Mouse (Mus musculus): ENCODE measurements around the gene Zmym4. TPM values are rescaled to one million over a fixed set of nuclear protein-coding genes. Genes with fewer than 3 reads are reported as not detected.
A peak's percentile ranks its signal among the peaks of the same experiment; 100 is the strongest.

Gene Zmym4
- polyA plus RNA-seq, 1 experiment from 2014 or later: 14.8 TPM

GRCm38 (mm10) chr4:126839873-126840272 is 128.1 kb downstream of the Zmym4 start:
- Histone ChIP-seq H3K4me1 (replicated peaks; ENCODE audit: insufficient read depth, low read length) (no peaks in the 10 kb centered on the region), H3K4me2 (ENCODE audit: low read length) (no peak overlapping the region), H3K27ac (no peak overlapping the region), H3K9me3 (replicated peaks; ENCODE audit: low read length) (no peaks in the 10 kb centered on the region), H3K27me3 (ENCODE audit: insufficient read depth, low read length) (no peaks in the 10 kb centered on the region), H3K9ac (ENCODE audit: low read depth, low read length) (no peak overlapping the region), H3K4me3 (replicated peaks; ENCODE audit: low read depth, low read length) (no peak overlapping the region), H3K36me3 (ENCODE audit: insufficient read depth, low read length) (peaks cover 24% of the 10 kb centered on the region)
- peak; percentile 91 for TF ChIP-seq CTCF (IDR thresholded peaks at IDR 0.05; ENCODE audit: low read depth)
- WGBS: 21% methylated on average over 7 of the region's 7 CpGs
- no peak; the same call in 1 of the 2 replicates for ATAC-seq (replicated peaks; ENCODE audit: low FRiP score, low read depth)
- peak; percentile 82 for DNase-seq (ENCODE audit: low spot score)

GRCm38 (mm10) chr4:126838799-126839198 is 129.1 kb downstream of the Zmym4 start:
- H3K4me3 ChIP-seq (replicated peaks; ENCODE audit: low read depth, low read length): no peak overlapping the region
- ATAC-seq (replicated peaks; ENCODE audit: low FRiP score, low read depth): no peak
- H3K27ac ChIP-seq: no peak overlapping the region
- H3K9me3 ChIP-seq (replicated peaks; ENCODE audit: low read length): no peaks in the 10 kb centered on the region
- WGBS: 71% methylated on average over 7 of the region's 7 CpGs
- no peaks in the 10 kb centered on the region for H3K4me1 ChIP-seq (replicated peaks; ENCODE audit: insufficient read depth, low read length)
- peaks cover 24% of the 10 kb centered on the region for H3K36me3 ChIP-seq (ENCODE audit: insufficient read depth, low read length)
- DNase-seq (ENCODE audit: low spot score): no peak
- H3K27me3 ChIP-seq (ENCODE audit: insufficient read depth, low read length): no peaks in the 10 kb centered on the region
- H3K4me2 ChIP-seq (ENCODE audit: low read length): no peak overlapping the region
- no peak for TF ChIP-seq CTCF (IDR thresholded peaks at IDR 0.05; ENCODE audit: low read depth)
- H3K9ac ChIP-seq (ENCODE audit: low read depth, low read length): no peak overlapping the region

GRCm38 (mm10) chr4:126831122-126831521 is 136.8 kb downstream of the Zmym4 start:
- no peaks in the 10 kb centered on the region for H3K9me3 ChIP-seq (replicated peaks; ENCODE audit: low read length)
- H3K4me3 ChIP-seq (replicated peaks; ENCODE audit: low read depth, low read length): no peak overlapping the region
- H3K9ac ChIP-seq (ENCODE audit: low read depth, low read length): no peak overlapping the region
- no peak overlapping the region for H3K27ac ChIP-seq
- no peak for TF ChIP-seq CTCF (IDR thresholded peaks at IDR 0.05; ENCODE audit: low read depth)
- H3K27me3 ChIP-seq (ENCODE audit: insufficient read depth, low read length): no peaks in the 10 kb centered on the region
- peaks cover 19% of the 10 kb centered on the region for H3K36me3 ChIP-seq (ENCODE audit: insufficient read depth, low read length)
- no peaks in the 10 kb centered on the region for H3K4me1 ChIP-seq (replicated peaks; ENCODE audit: insufficient read depth, low read length)
- over 99% methylated on average over 5 of the region's 5 CpGs for WGBS
- no peak for ATAC-seq (replicated peaks; ENCODE audit: low FRiP score, low read depth)
- DNase-seq (ENCODE audit: low spot score): no peak
- no peak overlapping the region for H3K4me2 ChIP-seq (ENCODE audit: low read length)

GRCm38 (mm10) chr4:126823917-126824316 is 144.0 kb downstream of the Zmym4 start:
- 74% methylated on average over 5 of the region's 5 CpGs for WGBS

GRCm38 (mm10) chr4:126822891-126823882 is 144.7 kb downstream of the Zmym4 start:
- H3K4me1 ChIP-seq (replicated peaks; ENCODE audit: insufficient read depth, low read length): no peaks in the 10 kb centered on the region
- 61% methylated on average over 9 of the region's 9 CpGs for WGBS
- no peaks in the 10 kb centered on the region for H3K27me3 ChIP-seq (ENCODE audit: insufficient read depth, low read length)
- no peak overlapping the region for H3K4me3 ChIP-seq (replicated peaks; ENCODE audit: low read depth, low read length)
- peak; percentile 63 for DNase-seq (ENCODE audit: low spot score)
- TF ChIP-seq CTCF (IDR thresholded peaks at IDR 0.05; ENCODE audit: low read depth): no peak
- H3K9me3 ChIP-seq (replicated peaks; ENCODE audit: low read length): no peaks in the 10 kb centered on the region
- no peak for ATAC-seq (replicated peaks; ENCODE audit: low FRiP score, low read depth)
- no peak overlapping the region for H3K27ac ChIP-seq
- no peak overlapping the region for H3K4me2 ChIP-seq (ENCODE audit: low read length)
- no peak overlapping the region for H3K9ac ChIP-seq (ENCODE audit: low read depth, low read length)
- H3K36me3 ChIP-seq (ENCODE audit: insufficient read depth, low read length): 0 out of 2 replicates have a peak, but pooled peaks cover 4% of the 10 kb centered on the region

More at GRCm38 (mm10) chr4:126823917-126824316, 144.0 kb downstream of the Zmym4 start:
- DNase-seq (ENCODE audit: low spot score): peak; percentile 4
- Histone ChIP-seq H3K9ac (ENCODE audit: low read depth, low read length) (no peak overlapping the region), H3K4me2 (ENCODE audit: low read length) (no peak overlapping the region), H3K4me3 (replicated peaks; ENCODE audit: low read depth, low read length) (no peak overlapping the region), H3K36me3 (ENCODE audit: insufficient read depth, low read length) (0 out of 2 replicates have a peak, but pooled peaks cover 5% of the 10 kb centered on the region), H3K9me3 (replicated peaks; ENCODE audit: low read length) (no peaks in the 10 kb centered on the region), H3K27me3 (ENCODE audit: insufficient read depth, low read length) (no peaks in the 10 kb centered on the region), H3K27ac (no peak overlapping the region), H3K4me1 (replicated peaks; ENCODE audit: insufficient read depth, low read length) (no peaks in the 10 kb centered on the region)
- no peak for ATAC-seq (replicated peaks; ENCODE audit: low FRiP score, low read depth)
- no peak for TF ChIP-seq CTCF (IDR thresholded peaks at IDR 0.05; ENCODE audit: low read depth)

GRCm38 (mm10) chr4:126814854-126815253 is 153.1 kb downstream of the Zmym4 start:
- DNase-seq (ENCODE audit: low spot score) (no peak), ATAC-seq (replicated peaks; ENCODE audit: low FRiP score, low read depth) (no peak)
- Histone ChIP-seq H3K4me2 (ENCODE audit: low read length) (no peak overlapping the region), H3K9me3 (replicated peaks; ENCODE audit: low read length) (no peaks in the 10 kb centered on the region), H3K9ac (ENCODE audit: low read depth, low read length) (no peak overlapping the region), H3K27ac (no peak overlapping the region), H3K36me3 (ENCODE audit: insufficient read depth, low read length) (peaks cover 12% of the 10 kb centered on the region), H3K4me1 (replicated peaks; ENCODE audit: insufficient read depth, low read length) (no peaks in the 10 kb centered on the region), H3K4me3 (replicated peaks; ENCODE audit: low read depth, low read length) (no peak overlapping the region), H3K27me3 (ENCODE audit: insufficient read depth, low read length) (no peaks in the 10 kb centered on the region)
- TF ChIP-seq CTCF (IDR thresholded peaks at IDR 0.05; ENCODE audit: low read depth): no peak
- WGBS: 76% methylated on average over 5 of the region's 5 CpGs
